Mouse (Mus musculus) cortical plate, adult 2 months (tissue): ENCODE results near the gene Rwdd3.

Source experiments
- CTCF ChIP-seq: fragments of 200-500 bp; IDR thresholded peaks from 2 replicates; pipeline ENCODE4 v1.5.1; 2011; ENCODE audit warnings: mild to moderate bottlenecking, control low read depth, low read length; ENCODE audit not compliant: insufficient read depth; ENCODE audit errors: extremely low read depth
- POLR2A ChIP-seq: fragments of 200-500 bp; IDR thresholded peaks from 2 replicates; pipeline ENCODE4 v1.6.1; 2011; ENCODE audit warnings: mild to moderate bottlenecking, low read length, control low read depth; ENCODE audit not compliant: insufficient read depth; ENCODE audit errors: extremely low read depth

DNA sequence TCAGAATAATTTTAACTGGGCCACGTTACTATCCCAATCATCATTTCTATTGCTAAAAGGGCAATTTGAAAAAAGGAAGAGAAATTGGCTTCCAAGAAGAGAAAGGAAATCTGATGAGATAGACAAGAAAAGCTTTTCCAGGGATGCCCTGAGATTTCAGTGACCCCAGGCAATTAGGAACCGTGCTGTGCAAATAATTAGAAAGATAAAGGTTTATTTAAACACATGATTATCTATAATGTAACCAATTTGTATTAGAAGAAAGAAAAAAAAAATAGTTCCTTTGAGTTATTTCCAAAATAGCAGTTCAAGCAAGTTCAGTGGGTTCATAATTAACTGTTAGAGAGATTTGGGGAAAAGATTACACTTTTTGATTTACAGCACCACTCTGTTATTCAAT is 1.2 kb upstream of the Rwdd3 start:
- no peak for TF ChIP-seq CTCF
- TF ChIP-seq POLR2A: no peak
